Mouse (Mus musculus) c-Kit-positive CD71-negative TER-119-negative erythroid progenitor cells, embryonic 14.5 days (primary cell): ENCODE measurements around the gene Shroom3.

Source experiments
- DNase-seq: peaks from one replicate; pipeline ENCODE4 v3.0.0-alpha.2; 2013; ENCODE audit warnings: low read depth

The Shroom3 gene

GRCm38 (mm10) chr5:92751488-92751887 lies 68.3 kb downstream of the Shroom3 start:
- no peak for DNase-seq

DNA sequence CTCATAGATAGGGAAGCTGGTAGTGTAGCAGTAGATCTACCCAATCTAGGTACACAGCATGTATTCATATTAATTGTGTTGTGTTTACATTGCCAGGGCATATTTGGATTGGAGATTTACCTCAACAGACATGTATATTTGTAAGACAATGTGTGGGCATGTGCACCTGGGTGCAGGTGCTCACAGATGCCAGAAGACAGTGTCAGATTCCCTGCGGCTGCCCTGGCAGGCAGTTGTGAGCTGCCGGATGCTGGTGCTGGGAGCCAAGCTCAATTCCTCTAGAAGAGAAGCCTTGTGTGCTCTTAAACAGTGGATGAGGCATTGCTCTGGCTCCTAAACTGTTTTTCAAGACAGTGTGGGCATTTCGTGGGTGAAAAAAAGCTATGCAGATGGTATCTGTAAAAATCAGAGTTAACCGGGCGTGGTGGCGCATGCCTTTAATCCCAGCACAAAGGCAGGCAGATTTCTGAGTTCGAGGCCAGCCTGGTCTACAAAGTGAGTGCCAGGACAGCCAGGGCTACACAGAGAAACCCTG lies 72.1 kb downstream of the Shroom3 start:
- DNase-seq: no peak

- no peak for DNase-seq
Observed at GRCm38 (mm10) chr5:92759156-92759745, 76.0 kb downstream of the Shroom3 start.

- DNase-seq: no peak
Observed at GRCm38 (mm10) chr5:92760542-92760941, 77.3 kb downstream of the Shroom3 start.

GRCm38 (mm10) chr5:92761615-92762353 lies 78.5 kb downstream of the Shroom3 start:
- no peak for DNase-seq

DNA sequence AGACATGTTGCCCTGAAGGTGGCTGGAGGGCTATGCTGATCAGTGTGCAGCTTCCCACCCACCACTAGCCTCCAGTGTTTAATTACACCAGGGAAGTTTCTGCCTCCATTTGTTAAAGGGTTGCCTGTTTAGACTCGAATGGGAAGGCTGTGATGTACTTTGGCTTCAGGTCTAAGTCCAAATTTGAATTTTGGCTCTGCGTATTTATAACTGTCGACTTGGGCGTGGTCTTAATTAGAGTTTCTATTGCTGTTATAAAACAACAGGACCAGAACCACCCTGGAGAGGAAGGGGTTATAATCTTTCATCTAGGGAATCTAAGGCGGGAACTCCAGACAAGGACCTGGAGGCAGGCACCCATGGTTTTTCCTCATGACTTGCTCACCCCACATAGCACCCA lies 79.2 kb downstream of the Shroom3 start:
- DNase-seq: no peak

DNA sequence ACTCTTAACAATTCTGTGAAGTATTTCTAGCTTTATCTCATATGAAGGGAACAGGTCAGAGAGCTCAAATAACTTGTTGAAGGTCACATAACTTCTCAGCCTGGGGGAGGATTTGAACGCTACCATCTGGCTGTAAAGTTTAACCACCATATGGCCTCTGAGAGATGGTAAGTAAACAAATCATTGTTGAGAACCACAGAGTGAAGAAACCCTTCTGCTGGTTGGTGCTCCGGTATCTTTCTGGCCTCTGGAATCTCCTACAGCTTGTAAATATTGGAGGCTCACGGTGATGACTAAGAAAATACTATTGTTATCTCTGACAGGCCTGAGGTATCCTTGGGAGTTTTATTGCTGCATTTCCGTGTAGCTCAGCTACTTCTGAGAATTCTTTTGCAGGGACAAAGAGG lies 80.3 kb downstream of the Shroom3 start:
- no peak for DNase-seq

DNA sequence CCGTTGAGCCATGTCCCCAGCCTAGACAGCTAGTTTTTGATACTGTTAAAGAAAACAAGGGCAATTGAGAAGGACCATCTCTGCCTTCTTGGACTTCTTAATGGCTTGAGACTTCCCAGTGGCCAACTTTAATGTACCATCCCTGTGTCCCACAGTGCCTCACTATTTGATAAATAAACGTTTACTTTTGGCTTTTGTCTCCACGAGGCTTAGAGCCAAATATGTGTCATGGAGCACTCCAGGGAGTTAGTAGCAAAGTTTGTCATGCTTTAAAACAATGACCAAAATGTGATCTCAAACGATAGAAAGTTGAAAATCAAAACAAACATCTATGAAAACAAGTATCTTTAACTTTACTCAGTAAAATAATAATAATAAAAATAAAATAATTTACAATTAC lies 83.1 kb downstream of the Shroom3 start:
- no peak for DNase-seq

DNA sequence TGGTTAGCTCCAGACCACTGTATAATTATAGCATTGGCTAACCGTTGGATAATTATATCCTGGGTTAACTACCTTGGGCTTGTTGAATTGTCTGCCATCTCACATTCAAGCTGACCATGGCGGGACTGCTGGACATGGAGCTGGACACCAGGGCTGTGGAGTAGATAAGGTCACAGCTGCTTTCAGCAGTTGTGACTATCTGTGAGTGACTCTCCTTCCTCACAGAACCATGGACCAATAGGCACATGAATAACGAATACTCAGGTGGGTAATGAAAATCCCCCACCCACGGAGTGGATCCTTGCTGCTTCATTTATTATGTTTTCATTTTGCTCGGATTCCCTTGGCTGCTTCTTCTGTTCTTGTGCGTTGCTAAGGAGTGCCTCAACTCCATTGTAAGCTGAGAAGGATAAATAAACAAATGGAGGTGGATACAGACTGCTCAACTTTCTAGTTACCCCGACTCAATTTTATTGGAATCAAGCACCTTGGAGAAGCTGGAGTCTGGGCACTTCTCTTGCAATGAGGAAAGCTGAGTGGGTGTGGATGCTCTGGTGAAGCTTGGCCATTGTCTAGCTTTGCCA lies 84.1 kb downstream of the Shroom3 start:
- DNase-seq: no peak

GRCm38 (mm10) chr5:92767857-92768291 lies 84.6 kb downstream of the Shroom3 start:
- no peak for DNase-seq

GRCm38 (mm10) chr5:92773821-92774220 lies 90.6 kb downstream of the Shroom3 start:
- DNase-seq: no peak

- no peak for DNase-seq
Observed at GRCm38 (mm10) chr5:92774419-92774818, 91.2 kb downstream of the Shroom3 start.

DNA sequence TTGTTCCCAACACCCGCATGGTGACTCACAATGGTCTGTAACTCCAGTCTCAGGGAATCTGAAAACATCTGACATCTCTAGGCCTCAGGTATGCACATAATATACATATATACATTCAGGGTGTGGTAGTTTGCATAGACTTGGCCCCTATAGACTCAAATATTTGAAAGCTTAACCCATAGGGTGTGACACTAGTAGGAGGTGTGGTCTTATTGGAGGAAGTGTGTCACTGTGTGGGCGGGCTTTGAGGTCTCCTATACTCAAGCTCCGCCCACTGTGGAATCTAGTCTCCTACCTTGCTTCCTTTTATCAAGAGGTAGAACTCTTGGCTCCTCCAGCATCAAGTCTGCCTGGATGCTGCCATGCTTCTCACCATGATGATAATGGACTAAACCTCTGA lies 91.7 kb downstream of the Shroom3 start:
- no peak for DNase-seq

GRCm38 (mm10) chr5:92778395-92778794 lies 95.2 kb downstream of the Shroom3 start:
- DNase-seq: no peak

GRCm38 (mm10) chr5:92781082-92781481 lies 97.8 kb downstream of the Shroom3 start:
- no peak for DNase-seq

DNA sequence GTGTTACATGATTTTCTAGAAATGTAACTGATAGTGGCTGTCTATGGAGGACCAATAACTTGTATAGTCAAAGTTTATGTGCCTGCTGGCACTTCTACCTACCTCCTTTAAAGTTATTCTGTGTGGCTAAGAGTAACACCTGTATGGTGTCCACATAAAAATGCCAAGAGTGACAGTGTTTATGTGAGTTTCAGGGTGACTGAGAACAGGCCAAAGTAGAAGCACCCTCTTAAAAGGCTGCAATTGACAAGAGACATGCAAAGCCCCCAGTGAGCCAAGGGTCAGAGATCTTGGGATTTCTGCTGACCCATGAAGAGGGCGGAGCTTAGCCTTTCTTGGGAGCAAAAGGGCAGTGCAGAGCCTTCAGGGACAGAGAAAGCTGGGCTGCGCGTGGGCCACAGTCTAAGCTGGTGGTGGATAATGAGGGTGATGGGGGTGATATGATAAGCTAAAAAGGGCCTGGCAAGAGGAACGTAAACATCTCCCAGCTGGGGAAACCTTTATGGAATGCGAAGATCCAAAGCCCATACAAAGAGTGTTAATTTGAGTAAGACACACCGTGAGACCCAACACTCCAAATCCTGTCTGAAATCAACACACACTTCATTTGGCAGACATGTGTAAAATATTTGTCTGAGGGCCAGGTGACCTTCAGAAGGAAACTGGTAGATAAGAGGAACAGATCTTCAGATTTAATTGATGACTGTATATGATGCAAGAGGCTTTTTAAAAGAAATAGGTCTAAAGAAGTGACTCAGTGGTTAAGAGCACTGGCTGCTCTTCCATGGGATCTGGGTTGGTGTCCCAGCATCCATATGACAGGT lies 101.0 kb downstream of the Shroom3 start:
- DNase-seq: no peak

DNA sequence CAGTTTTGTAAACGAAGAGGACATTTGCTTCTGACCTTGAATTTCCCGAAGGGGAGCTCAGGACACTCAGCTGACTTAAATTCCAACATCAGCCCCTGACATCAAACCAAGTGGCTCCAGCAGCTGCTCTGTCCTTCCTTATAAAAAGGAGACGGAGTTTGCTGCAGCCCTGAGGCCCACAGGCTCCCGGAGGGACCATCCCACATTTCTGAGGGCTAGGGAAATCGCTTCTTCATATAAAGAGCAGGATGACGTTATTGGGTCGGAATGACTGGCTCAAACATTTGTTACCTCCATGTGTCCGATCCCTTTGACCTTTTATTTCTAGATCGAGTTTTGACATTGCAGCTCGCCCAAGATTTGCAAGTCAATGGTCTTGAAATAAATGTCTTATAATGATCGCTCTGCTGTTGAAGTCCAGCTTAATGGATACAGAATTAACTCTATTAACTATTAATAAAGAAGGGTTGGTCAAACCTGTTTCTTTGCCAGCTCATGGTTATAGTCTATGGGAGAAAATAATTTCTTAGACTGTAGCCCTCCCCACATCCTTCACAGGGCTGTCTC lies 102.7 kb downstream of the Shroom3 start:
- no peak for DNase-seq

DNA sequence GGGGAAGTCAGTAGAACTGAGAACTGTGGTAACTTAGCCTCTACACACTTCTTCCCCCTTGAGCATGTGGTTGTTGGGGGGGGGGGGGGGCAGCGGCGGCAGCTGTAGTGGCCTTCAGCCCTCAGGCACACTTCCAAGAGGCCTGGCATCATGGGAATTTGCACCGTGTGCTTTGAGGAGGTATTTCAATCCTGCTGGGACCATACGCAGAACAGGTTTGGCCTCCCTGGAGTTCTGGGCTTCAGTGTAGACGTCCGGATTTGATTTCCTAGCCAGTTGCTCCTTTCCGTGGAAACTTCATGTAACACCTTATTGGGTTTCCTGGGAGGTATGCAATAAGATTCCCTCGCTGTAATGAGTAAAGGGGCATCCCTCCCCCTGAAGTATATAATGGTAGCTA lies 105.8 kb downstream of the Shroom3 start:
- DNase-seq: no peak

DNA sequence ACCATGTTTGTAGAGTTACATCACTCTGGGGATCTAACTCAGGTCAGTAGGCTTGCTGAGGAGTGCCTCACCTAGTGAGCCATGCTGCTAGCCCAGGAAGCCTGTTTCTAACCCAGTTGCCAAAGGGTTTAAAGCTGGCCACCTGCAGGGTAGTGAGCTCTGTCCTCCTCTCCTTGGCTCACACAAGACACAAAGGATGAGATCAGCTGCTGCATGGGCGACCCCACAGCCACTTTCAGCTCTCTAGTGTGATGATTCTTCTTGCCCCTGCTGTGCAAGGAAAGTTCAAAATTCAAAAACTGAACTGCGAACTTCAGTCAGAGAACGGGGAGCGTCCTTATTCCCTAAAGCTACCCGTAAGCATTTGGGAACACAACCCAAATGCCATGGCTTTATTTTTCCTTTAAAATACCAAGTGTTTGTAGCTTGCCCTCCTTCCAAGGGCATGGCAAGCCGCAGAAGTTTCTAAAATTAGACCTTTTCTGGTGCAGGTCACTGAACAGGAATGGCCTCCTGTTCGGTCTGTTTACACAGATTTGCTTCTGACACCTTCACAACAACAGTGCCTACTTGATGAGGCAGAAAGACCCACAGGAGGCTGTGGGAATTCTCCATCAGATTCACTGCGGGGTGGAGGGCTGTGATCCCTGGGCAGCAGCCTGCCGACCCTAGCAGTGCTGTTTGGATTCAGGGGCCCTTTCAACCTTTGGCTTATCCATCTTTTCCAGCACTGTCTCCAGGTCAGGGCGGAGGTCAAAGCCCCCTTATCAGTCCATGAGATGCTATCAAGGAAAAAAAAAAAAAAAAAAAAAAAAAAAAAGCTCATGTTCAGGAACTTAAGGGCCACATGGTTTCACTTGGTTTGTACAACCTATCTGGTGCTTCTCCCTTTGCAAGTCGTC lies 113.1 kb downstream of the Shroom3 start:
- no peak for DNase-seq

- DNase-seq: no peak
Observed at GRCm38 (mm10) chr5:92797981-92798380, 114.7 kb downstream of the Shroom3 start.

DNA sequence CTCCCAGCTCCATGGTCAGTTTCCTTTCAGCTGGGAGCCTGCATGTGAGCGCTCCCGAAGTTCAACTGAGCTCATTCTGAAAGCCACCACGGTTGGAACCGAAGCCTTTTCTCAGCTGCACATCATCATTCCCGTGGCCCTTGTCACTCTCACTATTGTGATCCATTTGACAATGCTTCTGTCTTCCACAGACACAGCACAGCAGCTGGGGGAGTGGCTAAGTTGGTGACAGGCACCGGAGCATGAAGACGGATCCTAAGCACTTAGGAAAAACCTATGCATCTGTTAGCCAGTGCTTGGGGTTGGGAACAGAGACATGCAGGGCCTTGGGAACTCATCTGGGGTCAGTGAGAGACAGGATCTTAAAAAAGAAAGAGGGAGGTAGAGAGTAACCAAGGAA lies 121.1 kb downstream of the Shroom3 start:
- no peak for DNase-seq
